Mouse (Mus musculus) liver, postnatal 0 days (tissue): ENCODE data around the gene Fgf11. TPM values are rescaled to one million over a fixed set of nuclear protein-coding genes. Genes with fewer than 3 reads are reported as not detected.
A peak's percentile ranks its signal among the peaks of the same experiment; 100 is the strongest.

Experiments used
- ATAC-seq: fragments of 200-750 bp; cut with Nextera tagmentation; 2 replicates; pipeline ENCODE4 v1.8.0; 2017; ENCODE audit warnings: mild to moderate bottlenecking, moderate library complexity
- DNase-seq: peaks from one replicate; pipeline ENCODE4 v3.0.0-alpha.2; 2016
- H3K27ac ChIP-seq: fragments of 300-500 bp; sonication (generic); 2 replicates; pipeline ENCODE4 v1.5.1; 2014; ENCODE audit warnings: antibody characterized with exemption, moderate library complexity, mild to moderate bottlenecking, low read depth
- H3K27me3 ChIP-seq: fragments of 300-500 bp; sonication (generic); 2 replicates; pipeline ENCODE4 v1.6.1; 2014; ENCODE audit warnings: low read length, control low read depth, mixed read lengths; ENCODE audit not compliant: insufficient read depth
- H3K36me3 ChIP-seq: fragments of 300-500 bp; sonication (generic); replicated peaks from 2 replicates; pipeline ENCODE4 v1.6.1; 2014; ENCODE audit warnings: mild to moderate bottlenecking, control low read depth, low read length, moderate library complexity, mixed read lengths; ENCODE audit not compliant: insufficient read depth
- H3K4me1 ChIP-seq: fragments of 300-500 bp; sonication (generic); 2 replicates; pipeline ENCODE4 v1.6.1; 2014; ENCODE audit warnings: antibody characterized with exemption, mild to moderate bottlenecking, control low read depth; ENCODE audit not compliant: insufficient read depth
- H3K4me2 ChIP-seq: fragments of 300-500 bp; sonication (generic); 2 replicates; pipeline ENCODE4 v1.6.1; 2014; ENCODE audit warnings: low read depth, mild to moderate bottlenecking, low read length, moderate library complexity, mixed read lengths
- H3K4me3 ChIP-seq: fragments of 300-500 bp; sonication (generic); 2 replicates; pipeline ENCODE4 v1.5.1; 2014; ENCODE audit warnings: low read depth, low read length
- H3K9ac ChIP-seq: fragments of 300-500 bp; sonication (generic); replicated peaks from 2 replicates; pipeline ENCODE4 v1.6.1; 2014; ENCODE audit warnings: mild to moderate bottlenecking, moderate library complexity
- H3K9me3 ChIP-seq: fragments of 300-500 bp; sonication (generic); 2 replicates; pipeline ENCODE4 v1.6.1; 2016; ENCODE audit warnings: mild to moderate bottlenecking, control low read depth, low read length, mixed read lengths
- CTCF ChIP-seq: sonication (generic); IDR thresholded peaks from 2 replicates; pipeline ENCODE4 v1.5.1; 2016; ENCODE audit warnings: antibody characterized with exemption, low read depth
- EP300 ChIP-seq: IDR thresholded peaks from 2 replicates; pipeline ENCODE4 v1.6.1; 2016; ENCODE audit warnings: antibody characterized with exemption, low read depth, mild to moderate bottlenecking
- WGBS: fragments of 180-500 bp; shearing (Covaris S2); extraction: QIAGEN DNeasy Blood & Tissue Kit; methylation state at CpG from one replicate; pipeline ENCODE4 v1.1.7; 2014; ENCODE audit not compliant: insufficient replicate concordance; 5-methylcytosine and 5-hydroxymethylcytosine counted together
- polyA plus RNA-seq: library from polyadenylated mRNA; unstranded; fragments of >200 nt; fragmentation: Nextera tagmentation; extraction: Ambion mirVana; gene quantifications from 2 replicates; pipeline ENCODE4 v1.2.1, GENCODE M21; 2015

The Fgf11 gene
- polyA plus RNA-seq = 0.04 and 0.07 TPM in 2 replicates

- Histone ChIP-seq H3K9ac (peak within 1 kb of the TSS; percentile 24), H3K4me1 (peaks cover 42% of the 10 kb centered on the region), H3K27ac (no peak within 1 kb of the TSS), H3K9me3 (no peaks in the 10 kb centered on the region), H3K4me3 (peak within 1 kb of the TSS; percentile 54), H3K27me3 (peaks cover 77% of the 10 kb centered on the region), H3K4me2 (peak within 1 kb of the TSS; percentile 87), H3K36me3 (no peaks in the 10 kb centered on the region)
- DNase-seq = no peak
- no peak for ATAC-seq
- TF ChIP-seq EP300 (no peak), CTCF (no peak)
- 4% methylated on average over 28 of the region's 33 CpGs for WGBS
These were observed at the start of gene Fgf11 for GRCm38 (mm10) chr11:69801379-69801977. Gene Fgf11 (minus strand): TSS chr11:69801857.

GRCm38 (mm10) chr11:69850754-69851153, 49.1 kb upstream of the Fgf11 start:
- Histone ChIP-seq H3K4me3 (no peak overlapping the region), H3K27ac (peak overlapping the region; percentile 76), H3K9ac (no peak overlapping the region), H3K36me3 (peaks cover 37% of the 10 kb centered on the region), H3K4me2 (peak overlapping the region; percentile 29; the same call in 1 of the 2 replicates), H3K4me1 (peaks cover 76% of the 10 kb centered on the region), H3K27me3 (no peaks in the 10 kb centered on the region), H3K9me3 (no peaks in the 10 kb centered on the region)
- peak; percentile 25 for DNase-seq
- no peak for ATAC-seq
- WGBS = 40% methylated on average over 8 of the region's 8 CpGs
- no peak for TF ChIP-seq EP300
- TF ChIP-seq CTCF = no peak

DNA sequence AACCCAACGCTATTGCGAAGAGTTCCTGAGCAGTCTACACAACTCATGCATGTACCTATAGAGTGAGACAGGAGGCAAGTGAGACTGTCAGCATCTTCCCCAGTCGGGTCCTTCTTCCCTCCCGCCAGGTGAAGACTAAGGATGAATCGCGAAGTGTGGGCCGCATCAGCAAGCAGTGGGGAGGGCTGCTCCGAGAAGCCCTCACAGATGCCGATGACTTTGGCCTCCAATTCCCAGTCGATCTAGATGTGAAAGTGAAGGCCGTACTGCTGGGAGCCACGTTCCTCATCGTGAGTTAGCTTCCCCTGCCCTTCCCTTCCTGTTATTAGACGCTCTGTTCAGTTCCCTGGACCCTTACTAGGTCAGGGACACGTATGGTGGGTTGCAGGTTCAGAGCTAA, 48.2 kb upstream of the Fgf11 start:
- Histone ChIP-seq H3K4me2 (0 out of 2 replicates have a peak overlapping the region, but pooled peaks have one; percentile 7), H3K36me3 (peaks cover 37% of the 10 kb centered on the region), H3K4me3 (no peak overlapping the region), H3K27ac (peak overlapping the region; percentile 76), H3K4me1 (peaks cover 75% of the 10 kb centered on the region), H3K27me3 (no peaks in the 10 kb centered on the region), H3K9ac (no peak overlapping the region), H3K9me3 (no peaks in the 10 kb centered on the region)
- TF ChIP-seq EP300 = no peak
- TF ChIP-seq CTCF = no peak
- ATAC-seq (no peak), DNase-seq (no peak)
- 79% methylated on average over 15 of the region's 15 CpGs for WGBS

DNA sequence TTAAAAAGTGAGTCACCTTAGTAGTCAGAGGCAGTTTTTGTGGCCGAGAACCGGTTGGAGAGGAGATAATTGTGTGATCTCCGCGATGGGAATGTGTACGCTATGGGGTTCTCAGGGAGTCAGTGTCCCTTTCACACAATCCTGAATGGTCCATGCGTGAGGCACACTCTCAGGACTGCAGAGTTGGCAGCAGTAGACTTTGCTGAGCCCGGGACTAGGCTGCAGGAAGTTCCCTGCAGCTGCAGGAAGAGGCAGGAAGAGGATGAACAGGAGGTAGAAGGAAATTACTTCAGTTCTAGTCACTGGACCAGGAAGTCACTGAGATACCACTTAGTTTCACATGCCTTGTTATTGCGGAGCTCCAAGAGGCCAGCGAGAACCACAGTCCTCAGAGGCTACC, 47.5 kb upstream of the Fgf11 start:
- DNase-seq (no peak), ATAC-seq (no peak)
- peak overlapping the region; percentile 19; the same call in 1 of the 2 replicates for H3K4me2 ChIP-seq
- WGBS = 60% methylated on average over 9 of the region's 9 CpGs
- peaks cover 69% of the 10 kb centered on the region for H3K4me1 ChIP-seq
- no peak overlapping the region for H3K9ac ChIP-seq
- peaks cover 37% of the 10 kb centered on the region for H3K36me3 ChIP-seq
- no peaks in the 10 kb centered on the region for H3K27me3 ChIP-seq
- peak overlapping the region; percentile 76 for H3K27ac ChIP-seq
- no peak for TF ChIP-seq CTCF
- no peak overlapping the region for H3K4me3 ChIP-seq
- H3K9me3 ChIP-seq = no peaks in the 10 kb centered on the region

GRCm38 (mm10) chr11:69848021-69848420, 46.4 kb upstream of the Fgf11 start:
- ATAC-seq (no peak), DNase-seq (no peak)
- no peaks in the 10 kb centered on the region for H3K27me3 ChIP-seq
- TF ChIP-seq CTCF = no peak
- TF ChIP-seq EP300 = no peak
- peaks cover 37% of the 10 kb centered on the region for H3K36me3 ChIP-seq
- H3K4me2 ChIP-seq = peak overlapping the region; percentile 92
- H3K9me3 ChIP-seq = no peaks in the 10 kb centered on the region
- WGBS = 95% methylated on average over 6 of the region's 6 CpGs
- no peak overlapping the region for H3K9ac ChIP-seq
- H3K4me1 ChIP-seq = peaks cover 61% of the 10 kb centered on the region
- H3K4me3 ChIP-seq = no peak overlapping the region
- no peak overlapping the region for H3K27ac ChIP-seq

DNA sequence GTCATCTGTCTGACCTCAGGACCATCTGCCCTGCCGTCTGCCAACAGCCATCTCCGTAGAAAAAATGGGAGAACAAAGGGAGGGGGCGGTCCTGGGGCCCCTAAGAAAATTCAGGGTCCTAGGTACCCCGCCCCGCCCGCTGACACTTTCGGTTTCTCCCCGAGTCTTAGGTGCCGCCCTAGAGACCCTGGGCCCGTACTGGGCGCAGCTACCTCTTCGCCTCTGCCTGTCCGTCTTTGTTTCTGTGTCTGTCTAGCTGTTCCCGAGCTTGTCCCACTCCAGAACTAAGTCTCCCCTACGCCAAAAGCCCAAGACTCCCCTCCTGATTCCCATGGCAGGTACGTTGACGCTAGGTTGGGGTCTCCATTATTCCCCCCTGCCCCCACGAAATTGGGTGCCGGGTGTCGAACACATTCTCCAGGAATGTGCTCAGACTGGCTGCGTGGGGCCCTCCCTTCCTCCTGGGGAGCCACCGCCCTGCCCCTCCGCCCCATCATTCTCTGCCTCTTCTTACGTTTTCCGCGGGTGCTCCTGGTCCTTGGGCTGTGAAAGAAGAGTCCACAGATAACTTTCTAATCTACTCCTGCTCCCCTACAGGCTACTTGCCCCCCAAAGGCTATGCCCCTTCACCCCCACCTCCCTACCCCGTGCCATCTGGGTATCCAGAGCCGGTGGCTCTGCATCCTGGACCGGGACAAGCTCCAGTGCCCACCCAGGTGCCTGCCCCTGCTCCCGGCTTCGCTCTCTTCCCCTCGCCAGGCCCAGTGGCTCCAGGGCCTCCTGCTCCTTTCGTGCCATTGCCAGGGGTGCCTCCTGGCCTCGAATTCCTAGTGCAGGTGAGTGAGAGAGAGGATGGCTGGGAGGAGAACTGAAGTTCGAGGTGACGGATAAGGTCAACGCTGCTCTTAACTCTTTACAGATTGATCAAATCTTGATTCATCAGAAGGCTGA, 45.4 kb upstream of the Fgf11 start:
- peak; percentile 66 for DNase-seq
- H3K4me2 ChIP-seq = peak overlapping the region; percentile 92
- H3K9ac ChIP-seq = peak overlapping the region; percentile 92
- WGBS = 8% methylated on average over 37 of the region's 37 CpGs
- ATAC-seq = peak; percentile 32
- TF ChIP-seq CTCF (no peak), EP300 (no peak)
- H3K27me3 ChIP-seq = no peaks in the 10 kb centered on the region
- peaks cover 56% of the 10 kb centered on the region for H3K4me1 ChIP-seq
- H3K4me3 ChIP-seq = peak overlapping the region; percentile 89
- H3K27ac ChIP-seq = peak overlapping the region; percentile 97
- H3K36me3 ChIP-seq = peaks cover 33% of the 10 kb centered on the region
- H3K9me3 ChIP-seq = no peaks in the 10 kb centered on the region
